Mouse (Mus musculus) testis, adult 2 months (tissue): ENCODE data around the gene Loxl4. TPM values are rescaled to one million over a fixed set of nuclear protein-coding genes. Genes with fewer than 3 reads are reported as not detected.

Experiments
- H3K27ac ChIP-seq: fragments of 200-500 bp; 2 replicates; pipeline ENCODE4 v1.5.1; 2012; ENCODE audit warnings: low read depth, low read length; ENCODE audit not compliant: control insufficient read depth, insufficient read depth
- H3K27me3 ChIP-seq: fragments of 200-500 bp; 2 replicates; pipeline ENCODE4 v1.6.1; 2012; ENCODE audit warnings: mild to moderate bottlenecking, low read length, moderate library complexity; ENCODE audit not compliant: control insufficient read depth, insufficient read depth
- H3K36me3 ChIP-seq: fragments of 200-500 bp; 2 replicates; pipeline ENCODE4 v1.6.1; 2012; ENCODE audit warnings: mild to moderate bottlenecking, low read length; ENCODE audit not compliant: control insufficient read depth, insufficient read depth
- H3K4me1 ChIP-seq: fragments of 200-500 bp; 2 replicates; pipeline ENCODE4 v1.6.1; 2012; ENCODE audit warnings: low read length; ENCODE audit not compliant: control insufficient read depth, insufficient read depth
- H3K4me3 ChIP-seq: fragments of 200-500 bp; 2 replicates; pipeline ENCODE4 v1.5.1; 2012; ENCODE audit warnings: low read depth, mild to moderate bottlenecking, low read length, moderate library complexity, mixed read lengths; ENCODE audit not compliant: control insufficient read depth
- CTCF ChIP-seq: fragments of 200-500 bp; IDR thresholded peaks from 2 replicates; pipeline ENCODE4 v1.5.1; 2012; ENCODE audit warnings: low read depth, mild to moderate bottlenecking, inconsistent platforms, low read length, moderate library complexity; ENCODE audit not compliant: control insufficient read depth, insufficient read depth, insufficient replicate concordance
- POLR2A ChIP-seq: fragments of 200-500 bp; IDR thresholded peaks from 2 replicates; pipeline ENCODE4 v1.6.1; 2012; ENCODE audit warnings: low read depth, mild to moderate bottlenecking, inconsistent platforms, low read length, moderate library complexity; ENCODE audit not compliant: control insufficient read depth
- polyA plus RNA-seq: library from polyadenylated mRNA; depleted of rRNA; stranded (reverse); fragments of >200 nt; gene quantifications from 2 replicates; pipeline ENCODE4 v1.2.3, GENCODE M21; 2012; rRNA removed

Loxl4 gene
- polyA plus RNA-seq, result 0.25 and 0.47 TPM in 2 replicates

DNA sequence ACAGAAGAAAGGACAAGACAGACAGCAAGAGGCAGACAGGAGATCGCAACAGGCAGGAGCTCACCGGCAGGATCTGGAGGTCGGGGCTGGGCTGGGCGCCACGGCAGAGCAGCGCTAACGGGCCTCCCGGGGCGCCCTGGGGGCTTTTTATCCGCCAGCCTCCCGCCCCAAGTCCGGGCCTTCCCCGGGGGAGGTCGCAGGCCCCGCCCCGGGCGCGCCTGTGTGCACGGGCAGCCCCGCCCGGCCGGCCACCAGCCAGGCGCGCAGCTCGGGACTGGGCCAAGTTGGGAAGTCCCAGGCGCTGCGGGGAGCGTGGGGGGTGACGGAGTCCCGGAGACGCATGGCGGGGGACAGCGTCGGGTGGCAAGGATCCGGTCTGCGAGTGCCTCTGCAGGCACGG, at the start of gene Loxl4:
TSS of gene Loxl4 (minus strand) at position 160 of the 400 bp plus-strand sequence.
- no peaks in the 10 kb centered on the region for H3K36me3 ChIP-seq
- no peaks in the 10 kb centered on the region for H3K27me3 ChIP-seq
- H3K27ac ChIP-seq, result no peak within 1 kb of the TSS
- no peak for TF ChIP-seq CTCF
- no peak for TF ChIP-seq POLR2A
- H3K4me3 ChIP-seq, result peak within 1 kb of the TSS; percentile 16
- H3K4me1 ChIP-seq, result peaks cover 20% of the 10 kb centered on the region

DNA sequence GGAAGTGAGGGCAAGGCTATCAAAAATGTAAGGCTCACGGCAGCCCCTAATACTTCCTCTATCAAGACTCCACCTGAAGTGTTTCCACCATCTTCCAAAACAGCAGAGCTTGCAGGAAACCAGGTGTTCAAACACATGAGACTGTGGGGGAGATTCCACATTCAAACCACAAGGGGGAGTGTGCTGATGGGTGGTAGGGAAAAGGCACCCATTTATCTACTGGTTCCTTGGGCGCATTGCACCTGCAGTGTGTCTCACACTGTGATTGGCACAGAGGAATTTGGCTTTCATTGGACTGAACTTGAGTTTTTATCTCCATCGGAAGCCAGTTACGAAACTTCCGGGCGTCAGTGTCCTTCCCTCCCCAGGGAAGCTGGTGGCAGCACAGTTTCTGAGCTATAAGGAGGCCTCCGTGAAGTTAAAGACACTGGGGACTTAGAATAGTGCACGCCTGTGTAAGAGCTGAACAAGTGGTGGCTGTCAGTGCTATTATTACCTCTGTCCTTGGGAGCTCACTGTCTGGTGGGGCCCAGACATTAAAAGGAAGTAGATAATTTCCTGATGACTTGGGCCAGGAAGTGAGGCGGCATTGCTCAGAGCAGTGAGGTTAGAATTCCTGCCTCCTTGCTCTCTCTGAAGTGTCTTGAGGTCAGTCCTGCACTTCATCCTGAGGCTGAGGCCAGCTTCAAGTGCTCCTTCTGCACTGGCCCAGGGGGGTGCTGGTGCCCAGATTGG, 49.0 kb upstream of the Loxl4 start:
- no peak overlapping the region for H3K27ac ChIP-seq
- TF ChIP-seq CTCF (no peak), POLR2A (no peak)
- H3K4me1 ChIP-seq, result peaks cover 3% of the 10 kb centered on the region
- H3K36me3 ChIP-seq, result no peaks in the 10 kb centered on the region
- H3K27me3 ChIP-seq, result no peaks in the 10 kb centered on the region
- no peak overlapping the region for H3K4me3 ChIP-seq

DNA sequence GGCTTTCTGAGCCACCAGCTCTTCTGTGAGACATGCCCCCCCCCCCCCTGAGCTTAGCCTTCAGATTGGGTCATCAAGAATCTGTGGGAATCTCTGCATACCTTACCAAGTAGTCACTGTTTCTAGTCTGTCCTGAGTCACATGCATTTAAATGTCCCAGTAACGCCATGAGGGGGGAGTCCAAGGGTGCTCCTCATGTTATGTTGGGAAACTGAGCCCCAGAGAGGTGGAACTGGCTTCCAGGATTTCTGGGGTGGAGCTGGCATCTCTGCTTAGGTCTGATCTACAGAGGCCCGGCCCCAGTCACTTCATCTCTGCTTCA, 47.6 kb upstream of the Loxl4 start:
- no peak overlapping the region for H3K4me3 ChIP-seq
- H3K27ac ChIP-seq, result no peak overlapping the region
- TF ChIP-seq POLR2A (no peak), CTCF (no peak)
- H3K27me3 ChIP-seq, result no peaks in the 10 kb centered on the region
- H3K36me3 ChIP-seq, result no peaks in the 10 kb centered on the region
- H3K4me1 ChIP-seq, result peaks cover 3% of the 10 kb centered on the region

DNA sequence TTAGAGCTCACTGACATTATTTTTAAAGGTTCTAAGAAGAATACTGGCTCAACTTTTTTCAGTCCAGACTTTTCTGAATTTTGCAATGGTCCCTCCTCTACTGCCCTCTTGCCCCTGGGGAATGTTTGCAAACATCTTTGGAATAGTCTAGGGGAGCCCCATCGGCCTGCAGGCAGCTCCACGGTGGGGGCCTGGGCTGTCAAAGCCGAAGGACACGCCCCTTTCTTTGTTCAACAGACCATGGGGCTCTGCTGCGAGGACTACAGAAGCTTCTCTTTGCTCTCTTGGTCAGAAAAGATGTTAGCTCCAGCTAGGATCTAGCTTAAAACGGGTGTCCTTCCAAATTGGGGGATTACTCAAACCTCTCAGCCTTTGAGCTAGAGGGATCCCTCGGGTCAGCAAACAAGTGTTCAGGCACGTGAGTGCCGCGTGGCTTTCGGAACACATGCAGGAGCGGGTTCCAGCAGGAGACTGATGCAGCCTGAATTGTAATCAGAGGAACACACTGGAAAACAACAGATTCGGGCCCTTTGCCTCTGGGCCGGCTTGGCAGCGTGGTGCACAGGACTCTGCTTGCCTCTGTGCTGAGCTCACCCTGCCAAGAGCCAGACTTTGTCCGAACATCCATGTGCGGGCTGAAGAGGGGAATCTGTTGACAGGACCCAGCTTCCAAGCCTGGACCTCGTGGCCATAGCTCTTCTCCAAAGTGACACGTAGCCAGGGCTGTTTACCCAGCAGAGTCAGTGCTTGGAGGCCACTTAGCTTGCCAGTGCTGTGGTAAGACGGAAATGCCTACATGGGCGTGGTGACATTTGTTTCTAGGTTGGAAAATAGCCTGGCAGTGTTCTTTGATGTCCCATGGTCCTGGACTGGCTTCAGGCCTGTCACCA, 47.0 kb upstream of the Loxl4 start:
- no peak overlapping the region for H3K27ac ChIP-seq

DNA sequence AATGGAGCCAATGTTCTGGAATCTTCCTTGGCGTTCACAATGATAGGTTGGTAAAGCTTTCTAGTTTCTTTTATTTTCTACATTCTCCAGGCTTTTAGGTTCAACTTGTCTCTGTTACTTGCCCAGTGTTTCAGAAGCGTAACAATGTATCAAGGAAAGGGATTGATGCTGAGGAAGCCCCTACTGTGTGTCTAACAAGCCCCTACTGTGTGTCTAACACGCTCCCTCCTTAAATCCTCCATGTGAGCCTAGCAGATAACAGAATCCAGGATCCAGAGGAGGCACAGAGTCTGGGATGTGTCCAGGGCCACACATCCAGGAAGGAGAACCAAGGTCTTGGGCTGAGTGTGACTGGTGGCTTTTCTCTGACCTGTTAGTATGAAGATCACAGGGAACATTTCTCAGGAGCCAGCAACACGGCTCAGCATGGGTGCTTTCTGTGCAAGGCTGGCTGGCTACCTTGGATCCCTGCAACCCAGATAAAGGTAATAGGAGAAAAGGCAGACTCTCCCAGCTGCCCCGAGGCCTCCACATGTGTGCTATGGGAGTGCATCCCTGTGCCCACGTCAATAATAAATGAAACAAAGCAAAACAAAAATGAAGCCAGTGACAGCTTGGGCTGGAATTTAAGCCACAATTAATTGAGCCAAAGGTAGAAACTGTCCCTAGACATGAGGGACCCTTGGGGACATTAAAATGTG, 46.0 kb upstream of the Loxl4 start:
- Histone ChIP-seq H3K27ac (no peak overlapping the region), H3K4me3 (no peak overlapping the region), H3K4me1 (peaks cover 3% of the 10 kb centered on the region), H3K27me3 (no peaks in the 10 kb centered on the region), H3K36me3 (no peaks in the 10 kb centered on the region)
- TF ChIP-seq CTCF (no peak), POLR2A (no peak)

More for the DNA sequence above, 47.0 kb upstream of the Loxl4 start:
- H3K4me1 ChIP-seq, result peaks cover 3% of the 10 kb centered on the region
- H3K36me3 ChIP-seq, result no peaks in the 10 kb centered on the region
- TF ChIP-seq CTCF (no peak), POLR2A (no peak)
- H3K4me3 ChIP-seq, result no peak overlapping the region
- no peaks in the 10 kb centered on the region for H3K27me3 ChIP-seq

DNA sequence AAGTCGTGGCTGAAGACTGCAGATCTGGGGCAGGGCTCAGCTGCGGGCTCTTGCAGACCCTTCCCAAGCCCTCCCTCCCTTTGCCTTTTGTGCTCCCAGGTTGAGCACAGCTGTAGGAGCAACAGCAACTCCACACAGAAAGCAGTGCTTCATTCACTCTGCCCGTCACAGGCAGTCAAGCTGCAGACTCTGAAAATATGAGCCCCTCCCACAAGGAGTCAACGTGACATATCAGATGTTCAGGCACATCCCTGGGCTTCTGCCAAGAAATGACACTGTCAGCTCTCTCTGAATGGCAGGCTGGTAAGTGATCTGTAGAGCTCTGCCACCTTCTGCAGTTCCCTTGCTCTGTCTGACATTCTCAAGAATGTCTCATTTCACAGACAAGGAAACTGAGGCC, 45.2 kb upstream of the Loxl4 start:
- H3K4me3 ChIP-seq, result no peak overlapping the region
- H3K27ac ChIP-seq, result no peak overlapping the region
- no peaks in the 10 kb centered on the region for H3K27me3 ChIP-seq
- peaks cover 3% of the 10 kb centered on the region for H3K4me1 ChIP-seq
- TF ChIP-seq POLR2A (no peak), CTCF (no peak)
- H3K36me3 ChIP-seq, result no peaks in the 10 kb centered on the region

DNA sequence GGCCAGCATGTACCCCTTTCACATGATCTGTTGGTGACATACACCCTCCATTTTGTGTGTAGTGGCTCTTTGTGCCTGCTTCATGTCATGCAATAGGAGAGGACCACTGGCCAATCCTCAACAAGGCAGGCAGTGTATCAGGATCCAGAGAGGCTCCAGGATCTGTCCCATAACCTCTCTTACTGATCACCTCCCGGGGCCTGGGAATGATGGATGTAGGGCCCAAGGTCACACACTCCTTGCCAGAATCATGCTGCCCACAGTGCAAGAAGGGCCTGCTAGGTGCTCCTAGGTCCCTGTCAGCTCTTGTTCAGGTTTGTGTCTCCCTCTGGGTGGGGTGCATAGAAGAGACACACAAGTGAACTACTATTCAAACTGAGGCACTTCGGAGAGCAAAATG, 44.7 kb upstream of the Loxl4 start:
- H3K4me1 ChIP-seq, result peaks cover 3% of the 10 kb centered on the region
- no peak overlapping the region for H3K27ac ChIP-seq
- no peaks in the 10 kb centered on the region for H3K36me3 ChIP-seq
- H3K27me3 ChIP-seq, result no peaks in the 10 kb centered on the region
- TF ChIP-seq CTCF (no peak), POLR2A (no peak)
- H3K4me3 ChIP-seq, result no peak overlapping the region
